Mouse (Mus musculus) brown adipose tissue, adult 24 weeks (tissue): ENCODE measurements at regions not wholly inside any gene's neighbourhood (a gene's known extent, or its start where the extent isn't known, plus 50 kb on each side); places are given as distances from the start of the nearest gene placed in this dataset.

Experiments used
- H3K27ac ChIP-seq: fragments of 200-500 bp; replicated peaks from 2 replicates; pipeline ENCODE4 v1.5.1; 2012; ENCODE audit warnings: low read depth, mild to moderate bottlenecking, low read length
- H3K4me1 ChIP-seq: fragments of 200-500 bp; 2 replicates; pipeline ENCODE4 v1.6.1; 2012; ENCODE audit warnings: low read length, mixed read lengths; ENCODE audit not compliant: control insufficient read depth, insufficient read depth, insufficient read length
- H3K4me3 ChIP-seq: fragments of 200-500 bp; 2 replicates; pipeline ENCODE4 v1.5.1; 2012; ENCODE audit warnings: low read depth, mild to moderate bottlenecking, low read length, moderate library complexity; ENCODE audit not compliant: insufficient read depth

DNA sequence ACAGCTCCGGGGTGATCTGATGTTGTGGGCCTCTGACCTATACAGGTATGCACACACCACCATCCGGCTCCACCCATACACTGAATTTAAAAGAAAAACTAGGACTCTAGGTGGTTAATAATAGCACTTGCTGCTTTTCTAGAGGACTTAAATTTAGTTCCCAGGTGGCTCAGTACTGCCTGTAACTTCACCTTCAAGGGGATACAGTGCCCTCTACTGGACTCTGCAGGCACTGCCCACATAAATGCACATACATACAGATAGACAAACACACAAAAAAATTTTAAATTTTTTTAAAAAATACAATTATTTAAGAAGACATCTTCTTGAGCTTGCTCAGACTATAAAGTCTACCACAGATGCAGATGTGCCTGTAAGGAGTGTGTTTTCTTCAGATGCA, 116.7 kb downstream of the Kctd15 start:
- Histone ChIP-seq H3K27ac (no peak overlapping the region), H3K4me3 (no peak overlapping the region), H3K4me1 (no peaks in the 10 kb centered on the region)

- H3K4me1 ChIP-seq: no peaks in the 10 kb centered on the region
- H3K27ac ChIP-seq: no peak overlapping the region
- H3K4me3 ChIP-seq: no peak overlapping the region
Observed at GRCm38 (mm10) chr7:34538310-34539055, 118.0 kb downstream of the Kctd15 start.

- H3K27ac ChIP-seq: no peak overlapping the region
- H3K4me3 ChIP-seq: no peak overlapping the region
- no peaks in the 10 kb centered on the region for H3K4me1 ChIP-seq
Observed at GRCm38 (mm10) chr7:34537122-34537521, 119.4 kb downstream of the Kctd15 start.

GRCm38 (mm10) chr7:34534241-34534640, 122.3 kb downstream of the Kctd15 start:
- Histone ChIP-seq H3K4me1 (no peaks in the 10 kb centered on the region), H3K27ac (no peak overlapping the region), H3K4me3 (no peak overlapping the region)

DNA sequence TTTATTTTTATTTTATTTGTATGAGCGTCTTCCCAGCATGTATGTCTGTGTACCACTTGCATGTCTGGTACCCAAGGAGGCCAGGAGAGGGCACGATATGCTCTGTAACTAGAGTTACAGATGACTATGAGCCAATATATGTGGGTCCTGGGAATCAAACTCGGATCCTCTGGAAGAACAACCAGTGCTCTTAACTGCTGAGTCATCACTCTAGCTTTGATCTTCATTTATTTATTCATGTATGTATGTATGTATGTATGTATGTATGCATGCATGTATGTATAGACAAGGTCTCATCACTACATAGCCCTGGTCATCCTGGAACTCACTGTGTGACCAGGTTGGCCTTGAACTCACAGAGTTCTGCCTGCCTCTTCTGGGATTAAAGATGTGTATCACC, 124.9 kb downstream of the Kctd15 start:
- Histone ChIP-seq H3K27ac (no peak overlapping the region), H3K4me3 (no peak overlapping the region), H3K4me1 (no peaks in the 10 kb centered on the region)

- Histone ChIP-seq H3K27ac (no peak overlapping the region), H3K4me3 (no peak overlapping the region), H3K4me1 (no peaks in the 10 kb centered on the region)
Observed at GRCm38 (mm10) chr7:34507858-34508257, 114.7 kb upstream of the Lsm14a start.

GRCm38 (mm10) chr7:34506816-34507215, 113.7 kb upstream of the Lsm14a start:
- Histone ChIP-seq H3K4me3 (no peak overlapping the region), H3K27ac (no peak overlapping the region), H3K4me1 (no peaks in the 10 kb centered on the region)

DNA sequence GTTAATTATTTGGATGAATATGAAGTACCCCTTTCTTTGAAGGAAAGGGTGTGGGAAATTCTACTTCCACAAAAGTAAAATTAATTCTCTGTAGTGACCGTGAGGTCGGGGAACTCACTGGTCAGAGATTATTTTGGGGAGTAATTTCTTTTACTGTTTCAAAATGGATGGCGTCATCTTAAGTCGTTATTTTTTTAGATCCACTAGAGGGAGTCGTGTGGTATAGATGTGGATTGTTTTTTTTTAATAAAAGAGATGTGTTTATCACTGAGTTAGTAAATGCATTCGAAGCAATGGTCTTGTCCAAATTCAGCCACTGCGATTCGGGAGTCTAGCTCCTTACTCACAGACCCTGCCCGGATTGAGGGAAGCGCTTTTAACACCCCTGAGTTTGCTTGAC, 100.8 kb upstream of the Lsm14a start:
- H3K27ac ChIP-seq: no peak overlapping the region
- H3K4me1 ChIP-seq: no peaks in the 10 kb centered on the region
- no peak overlapping the region for H3K4me3 ChIP-seq

GRCm38 (mm10) chr7:34484908-34485598, 91.9 kb upstream of the Lsm14a start:
- Histone ChIP-seq H3K4me3 (no peak overlapping the region), H3K27ac (no peak overlapping the region), H3K4me1 (no peaks in the 10 kb centered on the region)

DNA sequence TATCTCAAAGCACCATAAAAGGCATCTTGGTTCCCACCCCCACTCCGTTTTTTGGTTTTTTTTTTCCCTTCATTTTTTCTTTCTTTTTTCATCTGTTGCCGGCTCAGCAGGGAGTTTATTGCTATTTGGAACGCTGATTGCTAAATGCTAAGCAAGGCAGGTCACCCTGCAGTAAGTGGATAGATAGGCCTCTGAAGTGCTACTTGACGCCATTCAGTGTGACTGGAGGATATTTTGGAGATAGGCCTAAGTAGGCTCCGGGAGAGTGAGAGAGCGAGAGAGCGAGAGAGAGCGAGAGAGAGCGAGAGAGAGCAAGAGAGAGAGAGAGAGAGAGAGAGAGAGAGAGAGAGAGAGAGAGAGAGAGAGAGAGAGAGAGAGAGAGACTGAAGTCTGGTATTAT, 90.3 kb upstream of the Lsm14a start:
- no peak overlapping the region for H3K27ac ChIP-seq
- no peak overlapping the region for H3K4me3 ChIP-seq
- no peaks in the 10 kb centered on the region for H3K4me1 ChIP-seq

GRCm38 (mm10) chr7:34480771-34481170, 87.7 kb upstream of the Lsm14a start:
- no peaks in the 10 kb centered on the region for H3K4me1 ChIP-seq
- no peak overlapping the region for H3K27ac ChIP-seq
- no peak overlapping the region for H3K4me3 ChIP-seq

GRCm38 (mm10) chr7:34471003-34471402, 77.9 kb upstream of the Lsm14a start:
- H3K4me1 ChIP-seq: no peaks in the 10 kb centered on the region
- no peak overlapping the region for H3K27ac ChIP-seq
- H3K4me3 ChIP-seq: no peak overlapping the region

- Histone ChIP-seq H3K4me3 (no peak overlapping the region), H3K4me1 (no peaks in the 10 kb centered on the region), H3K27ac (no peak overlapping the region)
Observed at GRCm38 (mm10) chr7:34462069-34462468, 69.0 kb upstream of the Lsm14a start.

GRCm38 (mm10) chr7:34459834-34460495, 66.8 kb upstream of the Lsm14a start:
- Histone ChIP-seq H3K4me1 (no peaks in the 10 kb centered on the region), H3K4me3 (no peak overlapping the region), H3K27ac (no peak overlapping the region)

DNA sequence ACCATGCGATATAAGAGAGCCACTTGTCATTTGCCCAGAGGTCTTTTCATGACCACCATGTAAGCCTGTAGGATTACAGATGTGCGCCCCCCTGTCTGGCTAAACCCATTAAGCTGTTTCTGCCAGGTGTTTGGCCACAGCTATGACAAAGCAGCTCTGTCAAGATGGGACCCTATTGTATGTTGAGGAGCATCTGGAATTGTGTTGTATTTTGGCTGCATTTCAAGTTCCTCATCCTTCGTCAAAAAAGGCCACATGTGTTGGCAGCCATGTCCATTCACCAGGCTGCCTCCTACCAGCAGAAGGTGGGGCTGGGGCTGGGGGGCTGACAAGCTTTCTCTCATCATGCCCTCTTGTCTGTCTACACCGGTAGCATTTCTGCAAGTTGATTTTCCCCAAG, 65.7 kb upstream of the Lsm14a start:
- Histone ChIP-seq H3K27ac (no peak overlapping the region), H3K4me1 (no peaks in the 10 kb centered on the region), H3K4me3 (no peak overlapping the region)

GRCm38 (mm10) chr7:34448364-34448763, 55.2 kb upstream of the Lsm14a start:
- Histone ChIP-seq H3K4me1 (no peaks in the 10 kb centered on the region), H3K27ac (no peak overlapping the region)

More at GRCm38 (mm10) chr7:34448364-34448763, 55.2 kb upstream of the Lsm14a start:
- no peak overlapping the region for H3K4me3 ChIP-seq
